Mouse (Mus musculus) limb, embryonic 11.5 days (tissue): ENCODE measurements around the gene Clasp2. TPM values are rescaled to one million over a fixed set of nuclear protein-coding genes. Genes with fewer than 3 reads are reported as not detected.

Source experiments
- ATAC-seq: fragments of 200-750 bp; cut with Nextera tagmentation; 2 replicates; pipeline ENCODE4 v1.8.0; 2017; ENCODE audit warnings: low read depth; ENCODE audit not compliant: insufficient number of reproducible peaks, low FRiP score, low TSS enrichment
- DNase-seq: peaks from one replicate; pipeline ENCODE4 v3.0.0-alpha.2; 2015; ENCODE audit warnings: low spot score
- H3K27ac ChIP-seq: fragments of 300-500 bp; sonication (generic); replicated peaks from 2 replicates; pipeline ENCODE4 v1.5.1; 2014; ENCODE audit warnings: low read depth, mild to moderate bottlenecking, low read length
- H3K27me3 ChIP-seq: fragments of 300-500 bp; sonication (generic); 2 replicates; pipeline ENCODE4 v1.6.1; 2014; ENCODE audit warnings: mild to moderate bottlenecking, low read length, mixed read lengths; ENCODE audit not compliant: control insufficient read depth, insufficient read depth
- H3K36me3 ChIP-seq: fragments of 300-500 bp; sonication (generic); 2 replicates; pipeline ENCODE4 v1.6.1; 2014; ENCODE audit warnings: mild to moderate bottlenecking, low read length, moderate library complexity, mixed read lengths; ENCODE audit not compliant: control insufficient read depth, insufficient read depth
- H3K4me1 ChIP-seq: fragments of 300-500 bp; sonication (generic); 2 replicates; pipeline ENCODE4 v1.6.1; 2014; ENCODE audit warnings: low read length, mixed read lengths; ENCODE audit not compliant: control insufficient read depth, insufficient read depth
- H3K4me2 ChIP-seq: fragments of 300-500 bp; sonication (generic); 2 replicates; pipeline ENCODE4 v1.6.1; 2014; ENCODE audit warnings: low read depth, mild to moderate bottlenecking, moderate library complexity; ENCODE audit not compliant: severe bottlenecking
- H3K4me3 ChIP-seq: fragments of 300-500 bp; sonication (generic); 2 replicates; pipeline ENCODE4 v1.5.1; 2014; ENCODE audit warnings: low read depth, low read length
- H3K9ac ChIP-seq: fragments of 300-500 bp; sonication (generic); 2 replicates; pipeline ENCODE4 v1.6.1; 2014; ENCODE audit warnings: mild to moderate bottlenecking, low read length
- H3K9me3 ChIP-seq: fragments of 300-500 bp; sonication (generic); 2 replicates; pipeline ENCODE4 v1.6.1; 2016; ENCODE audit warnings: low read length; ENCODE audit not compliant: control insufficient read depth
- WGBS: fragments of 180-500 bp; shearing (Covaris S2); extraction: QIAGEN DNeasy Blood & Tissue Kit; methylation state at CpG from one replicate; pipeline ENCODE4 v1.1.7; 2014; 5-methylcytosine and 5-hydroxymethylcytosine counted together
- polyA plus RNA-seq: library from polyadenylated mRNA; unstranded; fragments of >200 nt; fragmentation: Nextera tagmentation; extraction: Ambion mirVana; gene quantifications from 2 replicates; pipeline ENCODE4 v1.2.1, GENCODE M21; 2014

Clasp2 gene
- polyA plus RNA-seq, 1 experiment from 2014 or later = 29.6 TPM

GRCm38 (mm10) chr9:113793966-113794365, 52.7 kb downstream of the Clasp2 start:
- Histone ChIP-seq H3K9ac (no peak overlapping the region), H3K27ac (no peak overlapping the region), H3K27me3 (no peaks in the 10 kb centered on the region), H3K4me3 (no peak overlapping the region), H3K36me3 (no peaks in the 10 kb centered on the region), H3K9me3 (no peaks in the 10 kb centered on the region), H3K4me2 (no peak overlapping the region), H3K4me1 (peaks cover 15% of the 10 kb centered on the region)
- ATAC-seq (no peak), DNase-seq (no peak)
- WGBS = 94% methylated on average over 2 of the region's 2 CpGs

GRCm38 (mm10) chr9:113797206-113797605, 55.9 kb downstream of the Clasp2 start:
- H3K36me3 ChIP-seq = no peaks in the 10 kb centered on the region
- 82% methylated on average over 5 of the region's 5 CpGs for WGBS
- H3K9me3 ChIP-seq = no peaks in the 10 kb centered on the region
- ATAC-seq (no peak), DNase-seq (no peak)
- no peak overlapping the region for H3K4me3 ChIP-seq
- H3K27ac ChIP-seq = no peak overlapping the region
- H3K27me3 ChIP-seq = no peaks in the 10 kb centered on the region
- H3K4me2 ChIP-seq = no peak overlapping the region
- H3K9ac ChIP-seq = no peak overlapping the region
- H3K4me1 ChIP-seq = peaks cover 12% of the 10 kb centered on the region

- DNase-seq = no peak
- ATAC-seq = no peak
- no peaks in the 10 kb centered on the region for H3K4me1 ChIP-seq
- no peak overlapping the region for H3K9ac ChIP-seq
- H3K9me3 ChIP-seq = no peaks in the 10 kb centered on the region
- no peaks in the 10 kb centered on the region for H3K36me3 ChIP-seq
- H3K4me2 ChIP-seq = no peak overlapping the region
- no peak overlapping the region for H3K4me3 ChIP-seq
- no peak overlapping the region for H3K27ac ChIP-seq
- no peaks in the 10 kb centered on the region for H3K27me3 ChIP-seq
- whole genome bisulfite sequencing = 90% methylated on average over 3 of the region's 3 CpGs
These were observed 59.4 kb downstream of the Clasp2 start for GRCm38 (mm10) chr9:113800671-113801070.

GRCm38 (mm10) chr9:113802734-113803133, 61.5 kb downstream of the Clasp2 start:
- ATAC-seq = no peak
- Histone ChIP-seq H3K27me3 (no peaks in the 10 kb centered on the region), H3K27ac (no peak overlapping the region), H3K36me3 (no peaks in the 10 kb centered on the region), H3K4me2 (no peak overlapping the region), H3K9me3 (no peaks in the 10 kb centered on the region), H3K9ac (no peak overlapping the region), H3K4me1 (no peaks in the 10 kb centered on the region), H3K4me3 (no peak overlapping the region)
- WGBS = 79% methylated on average over 3 of the region's 3 CpGs
- DNase-seq = no peak

GRCm38 (mm10) chr9:113803751-113804150, 62.5 kb downstream of the Clasp2 start:
- 83% methylated on average over 2 of the region's 2 CpGs for WGBS
- Histone ChIP-seq H3K27me3 (no peaks in the 10 kb centered on the region), H3K9me3 (no peaks in the 10 kb centered on the region), H3K4me2 (no peak overlapping the region), H3K9ac (no peak overlapping the region), H3K4me3 (no peak overlapping the region), H3K36me3 (no peaks in the 10 kb centered on the region), H3K4me1 (no peaks in the 10 kb centered on the region), H3K27ac (no peak overlapping the region)
- ATAC-seq (no peak), DNase-seq (no peak)

- Histone ChIP-seq H3K4me3 (no peak overlapping the region), H3K36me3 (no peaks in the 10 kb centered on the region), H3K27ac (no peak overlapping the region), H3K4me2 (no peak overlapping the region), H3K9me3 (no peaks in the 10 kb centered on the region), H3K9ac (no peak overlapping the region), H3K27me3 (no peaks in the 10 kb centered on the region), H3K4me1 (no peaks in the 10 kb centered on the region)
- DNase-seq (no peak), ATAC-seq (no peak)
- WGBS = 96% methylated on average over 1 of the region's 1 CpGs
These were observed 64.1 kb downstream of the Clasp2 start for GRCm38 (mm10) chr9:113805359-113805758.

- H3K4me3 ChIP-seq = no peak overlapping the region
- H3K9ac ChIP-seq = no peak overlapping the region
- DNase-seq = no peak
- ATAC-seq = no peak
- H3K4me1 ChIP-seq = no peaks in the 10 kb centered on the region
- H3K27me3 ChIP-seq = no peaks in the 10 kb centered on the region
- no peaks in the 10 kb centered on the region for H3K36me3 ChIP-seq
- no peaks in the 10 kb centered on the region for H3K9me3 ChIP-seq
- 74% methylated on average over 1 of the region's 1 CpGs for WGBS
- no peak overlapping the region for H3K4me2 ChIP-seq
- H3K27ac ChIP-seq = no peak overlapping the region
These were observed 70.1 kb downstream of the Clasp2 start for GRCm38 (mm10) chr9:113811327-113811726.

- Histone ChIP-seq H3K36me3 (no peaks in the 10 kb centered on the region), H3K4me3 (no peak overlapping the region), H3K4me2 (peak overlapping the region; percentile 24; the same call in 1 of the 2 replicates), H3K9ac (no peak overlapping the region), H3K4me1 (no peaks in the 10 kb centered on the region), H3K27ac (no peak overlapping the region), H3K27me3 (no peaks in the 10 kb centered on the region), H3K9me3 (no peaks in the 10 kb centered on the region)
- ATAC-seq (no peak), DNase-seq (no peak)
- 37% methylated on average over 9 of the region's 9 CpGs for WGBS
These were observed 70.8 kb downstream of the Clasp2 start for GRCm38 (mm10) chr9:113811957-113812670.

- H3K27ac ChIP-seq = no peak overlapping the region
- H3K4me2 ChIP-seq = peak overlapping the region; percentile 24; the same call in 1 of the 2 replicates
- H3K4me3 ChIP-seq = no peak overlapping the region
- DNase-seq (no peak), ATAC-seq (no peak)
- H3K27me3 ChIP-seq = no peaks in the 10 kb centered on the region
- H3K36me3 ChIP-seq = no peaks in the 10 kb centered on the region
- H3K9ac ChIP-seq = no peak overlapping the region
- no peaks in the 10 kb centered on the region for H3K9me3 ChIP-seq
- H3K4me1 ChIP-seq = no peaks in the 10 kb centered on the region
- WGBS = 77% methylated on average over 4 of the region's 4 CpGs
These were observed 71.4 kb downstream of the Clasp2 start for GRCm38 (mm10) chr9:113812671-113813001.
